Comparison of ENCODE assay signal across 8 mouse cellular contexts in genomic region chr11:65162767-65163120, GRCm38 (mm10). TPM values are rescaled to one million over a fixed set of nuclear protein-coding genes. Genes with fewer than 3 reads are reported as not detected.
DNase-seq lines count a peak whose midpoint lies in the region; ATAC-seq lines count a peak whose summit lies in the region.

Gene Arhgap44 (minus strand): TSS chr11:65162961.

- H3K4me3 ChIP-seq in hindbrain, embryonic 13.5 days = peak within 1 kb of the TSS; percentile 88

- 0 out of 2 replicates have a peak, but pooled peaks cover 2% of the 10 kb centered on the region for H3K36me3 ChIP-seq in hindbrain, embryonic 13.5 days

- H3K4me2 ChIP-seq in hindbrain, embryonic 13.5 days = peak within 1 kb of the TSS; percentile 86

- peak within 1 kb of the TSS; percentile 92 for H3K9ac ChIP-seq in hindbrain, embryonic 13.5 days

- peak within 1 kb of the TSS; percentile 81 for H3K27ac ChIP-seq in hindbrain, embryonic 13.5 days

- H3K4me1 ChIP-seq in hindbrain, embryonic 13.5 days (replicated peaks) = peaks cover 18% of the 10 kb centered on the region

- no peaks in the 10 kb centered on the region for H3K9me3 ChIP-seq in hindbrain, embryonic 13.5 days

- under 1% methylated on average over 25 of the region's 27 CpGs for WGBS in hindbrain, embryonic 13.5 days

- ATAC-seq in hindbrain, embryonic 13.5 days (ENCODE audit: low FRiP score) = peak; percentile 96

- H3K27me3 ChIP-seq in hindbrain, embryonic 13.5 days = 0 out of 2 replicates have a peak, but pooled peaks cover 5% of the 10 kb centered on the region

- peak; percentile 84 for DNase-seq in ZHBTc4 (ENCODE audit: low read depth, low spot score)
- peak; percentile 80 for DNase-seq in cerebellum, adult 9-11 months
- DNase-seq in frontal cortex, postnatal 25 days (ENCODE audit: low spot score in 2 of 2) = peak; percentile 48 to 62
- peak; percentile 77 to 80 for DNase-seq in layer of hippocampus, postnatal 36 days
- DNase-seq in lung, postnatal 10 days = peak; percentile 76
- DNase-seq in right cerebral cortex, postnatal 14 days = peak; percentile 79
- DNase-seq in thymus, postnatal 14 days = no peak

RNA-seq across cellular contexts. Expression of gene Arhgap44, which starts in this region (rescaled TPM):
- polyA plus RNA-seq in hindbrain, embryonic 13.5 days (2015; fragmentation: Nextera tagmentation; extraction: Ambion mirVana) = 9.3 and 9.9 TPM in 2 replicates
- 100 to 1,000 TPM; 111 to 114 TPM for total RNA-seq in layer of hippocampus, postnatal 36 days (2021)
